Mouse (Mus musculus) adrenal gland, postnatal 14 days (tissue): ENCODE data around the gene Psd4. TPM values are rescaled to one million over a fixed set of nuclear protein-coding genes. Genes with fewer than 3 reads are reported as not detected.

ENCODE experiments used
- DNase-seq: peaks from one replicate; pipeline ENCODE4 v3.0.0; 2021; ENCODE audit warnings: mixed read lengths
- total RNA-seq: library from RNA; stranded (reverse); gene quantifications from 2 replicates; pipeline ENCODE4 v1.2.3, GENCODE M21; 2021

The Psd4 gene
- total RNA-seq, 1 experiment from 2014 or later: 3.7 TPM

DNA sequence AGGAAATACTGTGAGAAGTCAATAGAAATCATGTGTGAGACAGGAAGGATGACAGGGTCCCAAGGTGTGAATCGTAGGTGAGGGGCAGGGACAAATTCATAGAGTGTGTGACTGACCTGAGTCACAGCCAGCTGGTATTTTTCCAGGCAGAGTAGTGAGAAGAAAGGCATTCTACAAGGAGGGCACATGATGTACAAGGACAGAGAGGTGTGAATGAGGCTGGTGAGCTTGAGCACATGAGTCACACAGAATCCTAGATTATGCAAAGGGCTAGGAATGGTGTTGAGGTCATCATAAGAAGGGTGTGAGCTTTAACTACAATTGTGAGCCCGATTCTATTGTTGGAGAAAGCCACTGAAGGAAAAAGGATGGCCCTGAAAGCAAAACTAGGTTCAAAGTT, 72.7 kb downstream of the Psd4 start:
- no peak for DNase-seq

GRCm38 (mm10) chr2:24441899-24442298, 74.5 kb downstream of the Psd4 start:
- no peak for DNase-seq

DNA sequence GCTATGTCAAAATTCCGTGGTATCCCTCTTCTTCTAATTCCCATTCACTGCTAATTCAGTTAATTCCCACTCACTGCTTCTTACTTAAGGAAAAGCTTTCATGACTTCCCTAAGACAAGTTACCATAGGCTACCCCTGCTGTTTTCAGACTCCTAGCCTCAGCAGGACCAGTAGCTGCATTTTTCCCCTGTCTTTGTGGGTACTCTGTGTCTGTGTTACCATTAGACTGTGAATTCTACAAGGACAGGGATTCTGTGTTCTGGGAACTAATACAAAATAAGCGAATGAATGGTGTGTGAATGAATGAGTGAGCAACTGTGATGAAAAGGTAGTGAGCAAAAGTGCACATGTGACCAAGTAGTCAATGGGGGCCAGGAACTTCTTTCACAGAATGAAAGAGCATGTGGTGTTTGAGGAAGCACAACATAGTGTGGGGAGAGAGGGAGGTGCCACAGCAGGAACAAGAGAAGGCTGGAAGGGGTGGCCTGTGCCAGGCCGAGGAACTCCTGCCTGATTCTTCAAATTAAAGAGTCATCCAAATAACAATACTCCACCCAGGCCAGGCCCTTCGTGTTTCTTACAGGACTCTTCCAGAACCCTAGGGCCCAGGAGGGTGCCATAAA, 75.0 kb downstream of the Psd4 start:
- DNase-seq: no peak

GRCm38 (mm10) chr2:24443256-24443790, 75.9 kb downstream of the Psd4 start:
- no peak for DNase-seq

GRCm38 (mm10) chr2:24449111-24449510, 81.7 kb downstream of the Psd4 start:
- no peak for DNase-seq

DNA sequence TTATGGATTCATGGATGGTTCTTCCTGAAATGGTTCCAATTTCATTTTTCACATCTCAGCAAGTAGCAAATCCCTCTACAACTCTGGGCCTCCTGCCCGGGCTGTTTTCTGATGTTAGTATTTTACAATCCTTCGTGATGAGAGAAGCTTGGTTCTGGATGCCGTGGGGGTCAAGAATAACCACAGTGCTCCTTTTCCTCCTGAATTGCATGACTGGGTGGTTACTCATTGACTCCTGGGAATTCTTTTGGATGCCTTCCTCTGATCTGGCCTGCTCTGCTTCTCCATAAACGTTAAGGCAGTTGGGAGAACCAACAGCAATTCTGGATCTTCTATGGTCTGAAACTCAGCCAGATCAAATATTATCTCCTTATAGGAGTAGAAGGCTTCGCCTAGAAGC, 85.8 kb downstream of the Psd4 start:
- DNase-seq: no peak

GRCm38 (mm10) chr2:24454429-24455011, 87.1 kb downstream of the Psd4 start:
- DNase-seq: no peak

DNA sequence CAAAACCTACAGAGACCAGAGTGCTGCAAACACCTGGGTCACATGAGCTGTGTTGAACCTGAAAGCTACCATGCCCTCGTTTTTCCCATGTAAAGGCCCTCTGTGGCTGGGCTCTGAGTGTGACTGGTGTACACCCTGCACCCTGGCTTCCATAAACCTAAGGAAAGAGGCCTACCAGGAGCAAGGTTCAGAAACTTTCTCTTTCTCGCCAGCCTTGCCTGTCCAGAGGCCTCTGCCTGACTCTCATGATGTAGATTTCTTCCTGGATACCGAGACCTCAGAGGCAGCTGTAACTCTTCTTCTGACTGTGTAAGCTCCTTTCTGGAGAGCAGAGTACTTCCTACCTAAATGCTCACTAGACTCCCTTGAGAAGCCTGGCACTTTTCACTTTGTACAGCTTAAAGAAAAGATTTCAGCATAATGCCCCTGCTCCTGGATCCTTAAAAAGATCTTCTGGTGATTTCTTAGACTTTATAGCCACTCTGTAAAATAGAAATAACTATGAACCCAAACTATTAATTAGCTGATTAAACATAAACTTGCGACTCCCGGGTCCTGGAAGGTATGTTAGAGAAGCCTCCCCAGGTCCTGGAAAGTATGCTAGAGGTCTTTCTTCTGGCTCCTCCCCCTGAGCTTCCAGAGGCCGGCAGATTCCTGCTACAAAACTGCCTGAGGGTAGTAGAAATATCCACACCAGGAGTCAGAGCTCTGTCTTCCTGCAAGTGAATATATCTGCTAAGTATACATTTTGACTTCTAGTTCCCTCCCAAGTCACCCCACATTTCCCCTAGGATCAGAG, 87.9 kb downstream of the Psd4 start:
- no peak for DNase-seq

DNA sequence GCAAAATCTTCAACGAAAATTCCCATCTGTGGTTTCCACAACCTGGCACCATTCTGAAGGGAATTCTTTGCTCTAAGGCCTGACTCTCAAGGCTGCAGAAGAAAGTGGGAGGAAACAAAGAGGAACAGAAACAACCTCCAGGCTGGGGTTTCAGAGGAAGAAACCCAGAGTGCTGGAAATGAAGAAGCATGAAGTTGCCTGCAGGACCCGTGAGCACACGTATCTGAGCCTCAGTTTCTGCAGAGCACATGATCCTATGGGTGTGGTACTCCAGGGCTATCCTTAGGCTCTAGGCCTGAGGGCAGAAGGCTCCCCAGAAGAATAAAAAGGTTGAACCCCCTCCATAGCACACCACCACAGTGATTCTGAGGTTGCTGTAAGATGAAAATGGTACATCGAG, 89.5 kb downstream of the Psd4 start:
- no peak for DNase-seq

- DNase-seq: no peak
Measured at GRCm38 (mm10) chr2:24460112-24460807, 92.9 kb downstream of the Psd4 start.

- DNase-seq: no peak
Measured at GRCm38 (mm10) chr2:24460808-24461127, 93.4 kb downstream of the Psd4 start.

Other genes starting within 250 kb of the Psd4 start
- gene Il1f8, start 214.4 kb upstream of the Psd4 start, total RNA-seq: not detected in 2 replicates
- 0.26 TPM in 1 of 2 replicates, not detected in the other for gene Il1f9, start 181.1 kb upstream of the Psd4 start, total RNA-seq
- not detected in 2 replicates for gene Il1f6, start 152.2 kb upstream of the Psd4 start, total RNA-seq
- gene Il1f5, start 90.6 kb upstream of the Psd4 start, total RNA-seq: not detected in 2 replicates
- not detected in 2 replicates for gene Il1f10, start 76.4 kb upstream of the Psd4 start, total RNA-seq
- gene Il1rn, start 30.7 kb upstream of the Psd4 start, total RNA-seq: 0.56 and 1.0 TPM in 2 replicates
- gene Pax8, start 108.0 kb downstream of the Psd4 start, total RNA-seq: not detected in 2 replicates